Mouse (Mus musculus): ENCODE data around the gene Itga6. TPM values are rescaled to one million over a fixed set of nuclear protein-coding genes. Genes with fewer than 3 reads are reported as not detected.
"Not testable (repeated sequence)": the region's sequence is repeated elsewhere in the genome, so short reads cannot be mapped to it uniquely, and the experiment has no call there.

Gene Itga6
- total RNA-seq, 1 experiment from 2014 or later, result 20.6 TPM

GRCm38 (mm10) chr2:71816391-71817041 is 71.1 kb downstream of the Itga6 start:
- no peak for ATAC-seq (replicated peaks; ENCODE audit: insufficient number of reproducible peaks, low FRiP score, low TSS enrichment, poor library complexity, severe bottlenecking)

- ATAC-seq (replicated peaks; ENCODE audit: insufficient number of reproducible peaks, low FRiP score, low TSS enrichment, poor library complexity, severe bottlenecking), result no peak
Measured at GRCm38 (mm10) chr2:71824146-71824545, 78.7 kb downstream of the Itga6 start.

GRCm38 (mm10) chr2:71827711-71828110 is 82.3 kb downstream of the Itga6 start:
- no peak for ATAC-seq (replicated peaks; ENCODE audit: insufficient number of reproducible peaks, low FRiP score, low TSS enrichment, poor library complexity, severe bottlenecking)

- ATAC-seq (replicated peaks; ENCODE audit: insufficient number of reproducible peaks, low FRiP score, low TSS enrichment, poor library complexity, severe bottlenecking), result no peak
Measured at GRCm38 (mm10) chr2:71828928-71829327, 83.5 kb downstream of the Itga6 start.

- peak; percentile 47 for ATAC-seq (replicated peaks; ENCODE audit: insufficient number of reproducible peaks, low FRiP score, low TSS enrichment, poor library complexity, severe bottlenecking)
Measured at GRCm38 (mm10) chr2:71833626-71834025, 88.2 kb downstream of the Itga6 start.

GRCm38 (mm10) chr2:71834371-71834770 is 89.0 kb downstream of the Itga6 start:
- 0 out of 2 replicates have a peak, but pooled peaks have one; percentile 44 for ATAC-seq (replicated peaks; ENCODE audit: insufficient number of reproducible peaks, low FRiP score, low TSS enrichment, poor library complexity, severe bottlenecking)

- ATAC-seq (replicated peaks; ENCODE audit: insufficient number of reproducible peaks, low FRiP score, low TSS enrichment, poor library complexity, severe bottlenecking), result no peak
Measured at GRCm38 (mm10) chr2:71835556-71835955, 90.1 kb downstream of the Itga6 start.

GRCm38 (mm10) chr2:71836232-71836631 is 90.8 kb downstream of the Itga6 start:
- ATAC-seq (replicated peaks; ENCODE audit: insufficient number of reproducible peaks, low FRiP score, low TSS enrichment, poor library complexity, severe bottlenecking), result no peak

GRCm38 (mm10) chr2:71837261-71837660 is 91.8 kb downstream of the Itga6 start:
- no peak for ATAC-seq (replicated peaks; ENCODE audit: insufficient number of reproducible peaks, low FRiP score, low TSS enrichment, poor library complexity, severe bottlenecking)

- ATAC-seq (replicated peaks; ENCODE audit: insufficient number of reproducible peaks, low FRiP score, low TSS enrichment, poor library complexity, severe bottlenecking), result no peak; the same call in 1 of the 2 replicates
Measured at GRCm38 (mm10) chr2:71837791-71838190, 92.4 kb downstream of the Itga6 start.

GRCm38 (mm10) chr2:71843316-71843715 is 97.9 kb downstream of the Itga6 start:
- ATAC-seq (replicated peaks; ENCODE audit: insufficient number of reproducible peaks, low FRiP score, low TSS enrichment, poor library complexity, severe bottlenecking), result peak; percentile 68

GRCm38 (mm10) chr2:71844906-71845305 is 99.5 kb downstream of the Itga6 start:
- ATAC-seq (replicated peaks; ENCODE audit: insufficient number of reproducible peaks, low FRiP score, low TSS enrichment, poor library complexity, severe bottlenecking), result no peak

GRCm38 (mm10) chr2:71852161-71852560 is 106.7 kb downstream of the Itga6 start:
- not testable (repeated sequence) for ATAC-seq (replicated peaks; ENCODE audit: insufficient number of reproducible peaks, low FRiP score, low TSS enrichment, poor library complexity, severe bottlenecking)

- no peak for ATAC-seq (replicated peaks; ENCODE audit: insufficient number of reproducible peaks, low FRiP score, low TSS enrichment, poor library complexity, severe bottlenecking)
Measured at GRCm38 (mm10) chr2:71855076-71855475, 109.7 kb downstream of the Itga6 start.

- no peak for ATAC-seq (replicated peaks; ENCODE audit: insufficient number of reproducible peaks, low FRiP score, low TSS enrichment, poor library complexity, severe bottlenecking)
Measured at GRCm38 (mm10) chr2:71863531-71864173, 118.2 kb downstream of the Itga6 start.

GRCm38 (mm10) chr2:71865022-71865421 is 119.6 kb downstream of the Itga6 start:
- ATAC-seq (replicated peaks; ENCODE audit: insufficient number of reproducible peaks, low FRiP score, low TSS enrichment, poor library complexity, severe bottlenecking), result no peak

GRCm38 (mm10) chr2:71865935-71866334 is 120.5 kb downstream of the Itga6 start:
- ATAC-seq (replicated peaks; ENCODE audit: insufficient number of reproducible peaks, low FRiP score, low TSS enrichment, poor library complexity, severe bottlenecking), result no peak

GRCm38 (mm10) chr2:71866565-71866964 is 121.1 kb downstream of the Itga6 start:
- no peak; the same call in 1 of the 2 replicates for ATAC-seq (replicated peaks; ENCODE audit: insufficient number of reproducible peaks, low FRiP score, low TSS enrichment, poor library complexity, severe bottlenecking)

- no peak for ATAC-seq (replicated peaks; ENCODE audit: insufficient number of reproducible peaks, low FRiP score, low TSS enrichment, poor library complexity, severe bottlenecking)
Measured at GRCm38 (mm10) chr2:71867019-71867418, 121.6 kb downstream of the Itga6 start.

- no peak; the same call in 1 of the 2 replicates for ATAC-seq (replicated peaks; ENCODE audit: insufficient number of reproducible peaks, low FRiP score, low TSS enrichment, poor library complexity, severe bottlenecking)
Measured at GRCm38 (mm10) chr2:71867480-71867879, 122.1 kb downstream of the Itga6 start.
